ENCODE assay signal across 8 mouse cellular contexts in genomic region chr11:50669542-50670362, GRCm38 (mm10).
DNase-seq lines count a peak whose midpoint lies in the region; ATAC-seq and TF ChIP-seq lines count a peak whose summit lies in the region.

No protein-coding gene starts in this region.

- no peak overlapping the region for H3K9ac ChIP-seq in lung, embryonic 14.5 days

- H3K4me2 ChIP-seq in lung, embryonic 14.5 days = no peak overlapping the region

- ATAC-seq in lung, embryonic 14.5 days (ENCODE audit: insufficient read depth) = peak; percentile 53

- TF ChIP-seq CTCF in lung, embryonic 14.5 days (IDR thresholded peaks at IDR 0.05; ENCODE audit: low read depth) = no peak

- H3K4me1 ChIP-seq in lung, embryonic 14.5 days (ENCODE audit: insufficient read depth) = peaks cover 7% of the 10 kb centered on the region

- H3K9me3 ChIP-seq in lung, embryonic 14.5 days (ENCODE audit: low read depth, low read length) = no peaks in the 10 kb centered on the region

- H3K4me3 ChIP-seq in lung, embryonic 14.5 days (ENCODE audit: low read depth, low read length) = no peak overlapping the region

- DNase-seq in adrenal gland, adult (ENCODE audit: inconsistent age in 2 of 2, low spot score in 1 of 2) = peak; percentile 90 to 93
- DNase-seq in adrenal gland, postnatal 4 days (ENCODE audit: low spot score in 2 of 2) = no peak
- DNase-seq in 3134 (ENCODE audit: extremely low read depth, insufficient read length, low spot score) = peak; percentile 85
- peak; percentile 92 to 95 for DNase-seq in cerebellum, postnatal 25 days
- DNase-seq in heart, postnatal 25 days (ENCODE audit: low spot score) = peak; percentile 78
- DNase-seq in lung, embryonic 14.5 days = peak; percentile 67
- peak; percentile 71 for DNase-seq in urinary bladder, postnatal 14 days (ENCODE audit: low spot score)
- DNase-seq in embryo, embryonic 11 days = no peak

- no peaks in the 10 kb centered on the region for H3K27me3 ChIP-seq in lung, embryonic 14.5 days (ENCODE audit: insufficient read depth, low read length)

- intact Hi-C loops in heart, postnatal 25 days (cut with DNase I) = loop anchor here (5.0 kb wide), 3 partner anchors 37 to 67 kb away; partner anchors contain the start of gene Adamts2

- H3K27ac ChIP-seq in lung, embryonic 14.5 days (ENCODE audit: low read depth) = peak overlapping the region; percentile 58; the same call in 1 of the 2 replicates

- WGBS in lung, embryonic 14.5 days = 68% methylated on average over 9 of the region's 9 CpGs

- no peaks in the 10 kb centered on the region for H3K36me3 ChIP-seq in lung, embryonic 14.5 days (ENCODE audit: insufficient read depth)

Comparison
In these comparisons a context has a peak if more than half of its experiments do, and no peak if none do; other contexts are left out.
1. DNase-seq: peak in adrenal gland, adult (2 of 2), 3134 (single experiment), cerebellum, postnatal 25 days (2 of 2), heart, postnatal 25 days (single experiment), lung, embryonic 14.5 days (single experiment) and urinary bladder, postnatal 14 days (single experiment); none in adrenal gland, postnatal 4 days (0 of 2) and embryo, embryonic 11 days (single experiment).